Mouse (Mus musculus): ENCODE measurements around the gene Col9a3.

Gene Col9a3

GRCm38 (mm10) chr2:180641576-180642554, 44.3 kb downstream of the Col9a3 start:
- no peak for DNase-seq

- DNase-seq: no peak
Observed at GRCm38 (mm10) chr2:180642555-180643260, 45.1 kb downstream of the Col9a3 start, which contains the start of gene Tcfl5. Tcfl5 (minus strand) TSS chr2:180642708.

DNA sequence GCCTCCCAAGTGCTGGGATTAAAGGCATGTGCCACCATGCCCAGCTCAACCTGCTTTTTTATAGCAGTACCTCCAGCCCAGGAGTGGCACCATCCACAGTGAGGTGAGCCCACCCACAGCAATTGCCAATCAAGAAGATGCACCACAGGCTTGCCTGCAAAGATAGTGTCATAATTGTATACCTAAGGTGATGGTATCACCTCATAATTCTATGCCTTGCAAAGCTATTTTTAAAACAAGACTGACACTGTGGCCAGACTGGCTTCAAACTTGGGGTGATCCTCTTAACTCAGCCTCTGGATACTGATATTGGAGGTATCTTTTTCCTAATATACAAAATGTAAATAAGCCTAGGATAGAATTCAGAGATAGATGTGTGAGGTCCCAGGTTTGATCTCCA, 46.0 kb downstream of the Col9a3 start:
- DNase-seq: no peak

DNA sequence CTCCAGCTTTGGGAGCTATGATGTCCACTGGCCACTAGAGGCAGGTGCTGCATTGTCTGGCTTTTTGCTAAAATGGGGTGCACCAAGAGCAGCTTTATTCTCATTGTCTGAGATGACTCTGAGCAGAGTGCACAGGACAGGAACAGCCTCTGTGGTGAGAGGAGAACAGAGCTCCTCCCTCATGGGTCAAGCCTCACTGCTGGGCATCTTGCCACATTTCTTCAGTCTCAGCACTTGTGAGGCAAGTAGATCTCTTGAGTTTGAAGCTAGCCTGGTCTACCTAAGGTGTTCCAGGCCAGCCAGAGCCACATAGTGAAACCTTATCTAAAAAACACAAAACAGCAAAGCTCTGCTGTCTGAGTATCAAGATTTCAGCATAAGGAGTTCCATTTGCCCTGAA, 49.3 kb downstream of the Col9a3 start:
- DNase-seq: no peak

DNA sequence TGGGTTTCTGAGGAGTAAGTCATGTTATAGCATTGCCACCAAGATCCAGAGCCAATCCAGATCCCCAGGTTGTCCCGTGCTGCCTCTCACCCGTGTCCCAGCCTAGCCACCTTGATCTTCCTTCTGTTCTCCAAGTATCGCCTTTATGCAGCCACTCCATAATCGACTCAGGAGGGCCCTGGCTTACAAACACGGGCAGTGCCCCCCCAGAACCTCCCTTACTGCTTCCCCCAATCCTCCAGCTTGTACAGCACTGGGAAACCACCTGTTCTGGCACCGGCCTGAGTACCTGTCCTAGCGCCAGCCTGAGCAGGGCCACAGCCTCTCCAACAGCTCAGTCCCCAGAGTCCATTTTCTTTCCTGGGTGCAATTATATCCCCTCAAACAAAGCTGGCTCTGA, 57.1 kb downstream of the Col9a3 start:
- no peak for DNase-seq

DNA sequence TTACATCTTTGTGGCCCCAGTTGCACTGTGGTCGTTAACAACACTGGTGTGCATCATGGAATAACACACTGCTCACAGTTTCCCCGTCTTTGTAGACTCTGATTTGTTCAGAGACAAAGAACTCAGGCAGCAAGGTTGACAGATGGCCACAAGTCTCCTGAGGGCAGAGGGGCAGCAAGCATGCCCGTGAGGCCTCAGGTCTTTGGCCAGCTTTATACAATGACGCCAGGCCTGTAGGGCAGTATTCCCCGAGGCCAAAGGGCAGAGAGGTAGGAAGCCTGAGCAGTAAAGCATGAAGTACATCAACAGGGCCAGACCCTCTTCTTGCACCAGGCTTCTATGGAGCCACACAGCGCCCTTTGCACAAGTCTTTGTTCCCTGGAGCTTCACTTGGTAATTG, 57.6 kb downstream of the Col9a3 start:
- DNase-seq: no peak

- peak; percentile 85 for DNase-seq
Observed at GRCm38 (mm10) chr2:180657394-180658013, 59.9 kb downstream of the Col9a3 start.

DNA sequence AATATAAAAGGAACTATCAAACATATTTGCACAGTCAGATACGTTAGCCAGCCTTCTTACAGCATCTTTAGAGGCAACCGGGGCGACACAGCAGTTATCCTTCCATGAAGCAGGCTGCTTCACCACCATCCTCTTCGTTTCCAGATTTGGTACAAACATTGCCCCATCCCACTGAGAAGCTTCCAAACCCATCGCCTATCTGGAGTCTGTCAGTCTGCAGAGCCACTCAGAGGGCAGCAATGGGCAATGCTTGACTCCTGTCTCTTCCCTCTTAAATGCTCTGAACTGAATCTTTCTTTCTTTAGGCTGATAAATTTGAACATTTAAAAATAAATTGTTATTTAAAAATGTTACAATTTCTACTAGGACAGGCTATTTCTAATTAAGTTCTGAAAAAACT, 60.8 kb downstream of the Col9a3 start:
- DNase-seq: no peak

- DNase-seq: peak; percentile 35
Observed at GRCm38 (mm10) chr2:180659353-180660150, 62.0 kb downstream of the Col9a3 start.

DNA sequence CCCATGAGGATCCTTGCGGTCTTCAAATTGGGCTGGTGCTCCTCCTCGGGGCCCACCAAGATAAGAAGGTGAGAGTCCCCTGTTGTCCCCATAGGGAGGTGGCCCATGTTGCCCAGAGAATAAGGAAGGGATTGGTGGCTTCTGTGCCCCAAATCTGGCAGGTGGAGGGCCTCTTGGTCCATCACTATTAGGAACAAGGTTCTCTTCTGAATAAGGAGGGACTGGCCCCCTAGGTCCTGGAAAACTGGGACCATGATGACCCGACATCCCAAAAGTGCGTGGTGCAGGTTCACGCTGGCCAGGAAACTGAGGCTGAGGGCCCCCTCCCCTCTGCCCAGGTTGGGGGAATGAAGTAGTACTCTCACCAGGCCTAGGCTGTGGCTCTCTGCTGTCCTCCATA, 62.9 kb downstream of the Col9a3 start:
- no peak for DNase-seq

GRCm38 (mm10) chr2:180662008-180662407, 64.4 kb downstream of the Col9a3 start:
- no peak for DNase-seq
